ENCODE assay signal across 22 mouse cellular contexts in the genomic region with DNA sequence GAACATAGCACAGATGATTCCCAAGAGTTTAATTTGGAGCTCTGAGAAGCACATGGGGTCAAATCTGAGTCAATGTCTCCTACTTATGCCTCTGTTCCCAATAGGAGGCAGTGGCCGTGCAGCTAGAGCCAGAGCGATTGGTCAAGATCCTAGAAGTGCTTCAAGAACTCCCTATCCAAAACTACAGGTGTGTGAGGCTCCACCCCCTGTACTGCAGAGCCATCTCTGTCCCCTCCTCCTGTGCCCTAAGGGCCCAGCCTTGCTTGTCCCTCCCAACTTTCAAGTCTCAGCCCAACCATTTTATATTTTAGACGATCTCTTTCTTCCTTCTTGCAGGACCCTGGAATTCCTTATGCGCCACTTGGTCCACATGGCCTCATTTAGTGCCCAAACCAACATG. TPM values are rescaled to one million over a fixed set of nuclear protein-coding genes. Genes with fewer than 3 reads are reported as not detected.
DNase-seq lines count a peak whose midpoint lies in the region; ATAC-seq and TF ChIP-seq lines count a peak whose summit lies in the region.
"Had no signal": no experiment of that assay in that cellular context is flagged by ENCODE, and none has a peak within 500 bp of the region (broad histone marks: within the 10 kb centered on the region; RNA-seq: fewer than 3 reads in every experiment).

No protein-coding gene starts in this region.

- WGBS in midbrain, embryonic 11.5 days = 84% methylated on average over 4 of the region's 4 CpGs
- 79% methylated on average over 4 of the region's 4 CpGs for WGBS in midbrain, embryonic 10.5 days

- H3K9me3 ChIP-seq in midbrain, embryonic 11.5 days (ENCODE audit: control insufficient read depth, low read length) = no peaks in the 10 kb centered on the region
- H3K9me3 ChIP-seq in midbrain, embryonic 10.5 days (replicated peaks) = no peaks in the 10 kb centered on the region
- H3K9me3 ChIP-seq in ES-E14 (ENCODE audit: control insufficient read depth, insufficient read depth, low read depth, low read length) = no peaks in the 10 kb centered on the region
- H3K9me3 ChIP-seq: embryonic facial prominence, embryonic 10.5 days; embryonic facial prominence, embryonic 12.5 days; forebrain, embryonic 13.5 days; forebrain, embryonic 15.5 days had no signal

- no peaks in the 10 kb centered on the region for H3K4me1 ChIP-seq in midbrain, embryonic 11.5 days (ENCODE audit: control insufficient read depth, insufficient read depth, low read length)
- H3K4me1 ChIP-seq in midbrain, embryonic 10.5 days = no peaks in the 10 kb centered on the region
- H3K4me1 ChIP-seq in ES-E14 (ENCODE audit: control insufficient read depth in 2 of 2, insufficient read depth in 2 of 2, low read length in 2 of 2, poor library complexity in 1 of 2) = peaks cover 3 to 10% of the 10 kb centered on the region in 2 experiments; a peak in 1 of 4 replicates
- H3K4me1 ChIP-seq: embryonic facial prominence, embryonic 10.5 days; embryonic facial prominence, embryonic 12.5 days; forebrain, embryonic 13.5 days; forebrain, embryonic 15.5 days had no signal

- no peak for ATAC-seq in midbrain, embryonic 11.5 days (ENCODE audit: low FRiP score)
- ATAC-seq: CD4-positive, CD25-positive, alpha-beta regulatory T cell, adult 4 months; forebrain, embryonic 13.5 days; forebrain, embryonic 15.5 days; forebrain, postnatal 0 days had no signal

- no peaks in the 10 kb centered on the region for H3K36me3 ChIP-seq in midbrain, embryonic 11.5 days (ENCODE audit: control insufficient read depth, insufficient read depth, low read length)
- H3K36me3 ChIP-seq in midbrain, embryonic 10.5 days = no peaks in the 10 kb centered on the region
- no peaks in the 10 kb centered on the region; the same call in 1 of the 2 replicates for H3K36me3 ChIP-seq in ES-E14 (ENCODE audit: control insufficient read depth, insufficient read depth, low read length, poor library complexity, severe bottlenecking)
- H3K36me3 ChIP-seq: embryonic facial prominence, embryonic 10.5 days; embryonic facial prominence, embryonic 12.5 days; forebrain, embryonic 15.5 days had no signal

- intact Hi-C loops in left cerebral cortex, postnatal 25 days (cut with DNase I) = no loop called here
- intact Hi-C loops in heart, postnatal 10 days (cut with DNase I) = no loop called here

- DNase-seq in midbrain, embryonic 11.5 days (ENCODE audit: low spot score, missing footprints) = peak; percentile 10
- no peak for DNase-seq in midbrain, embryonic 10.5 days (ENCODE audit: low spot score)
- DNase-seq in ES-E14 (ENCODE audit: low read depth, low spot score) (no peak), ZHBTc4 (ENCODE audit: low read depth, low spot score) (peak; percentile 85)
- no peak for DNase-seq in left cerebral cortex, postnatal 25 days (ENCODE audit: low spot score in 2 of 2)
- DNase-seq in heart, postnatal 10 days = no peak
- DNase-seq: adrenal gland, adult 8-10 months; adrenal gland, postnatal 14 days; adrenal gland, postnatal 36 days; B cell, adult 2 months; cerebellum, adult 11-12 months; cerebellum, adult 2 months; cerebellum, adult 9-10 months; cerebellum, postnatal 10 days; cerebellum, postnatal 25 days; forebrain, postnatal 0 days had no signal

- in situ Hi-C loops in ES-E14 (cut with MboI; ENCODE audit: low sequenced_read_pairs in 2 of 2, unreplicated experiment in 2 of 2) = no loop called here

- H3K4me2 ChIP-seq in midbrain, embryonic 11.5 days = no peak overlapping the region
- H3K4me2 ChIP-seq: embryonic facial prominence, embryonic 12.5 days; forebrain, embryonic 13.5 days; forebrain, embryonic 15.5 days had no signal

- H3K9ac ChIP-seq in midbrain, embryonic 11.5 days (ENCODE audit: low read length) = no peak overlapping the region
- no peak overlapping the region for H3K9ac ChIP-seq in ES-E14 (ENCODE audit: insufficient read depth, low read depth, low read length, poor library complexity, severe bottlenecking)
- H3K9ac ChIP-seq: embryonic facial prominence, embryonic 12.5 days; forebrain, embryonic 13.5 days; forebrain, embryonic 15.5 days; forebrain, postnatal 0 days had no signal

- no peak overlapping the region for H3K27ac ChIP-seq in midbrain, embryonic 11.5 days (ENCODE audit: low read depth, low read length)
- no peak overlapping the region for H3K27ac ChIP-seq in midbrain, embryonic 10.5 days (replicated peaks)
- no peak overlapping the region; the same call in 1 of the 2 replicates for H3K27ac ChIP-seq in ES-E14 (ENCODE audit: insufficient read depth, low read depth, low read length, poor library complexity, severe bottlenecking)
- H3K27ac ChIP-seq: embryonic facial prominence, embryonic 10.5 days; embryonic facial prominence, embryonic 12.5 days; forebrain, embryonic 13.5 days; forebrain, embryonic 15.5 days had no signal

- H3K27me3 ChIP-seq in midbrain, embryonic 11.5 days (ENCODE audit: control insufficient read depth, insufficient read depth, low read length) = no peaks in the 10 kb centered on the region
- no peaks in the 10 kb centered on the region; the same call in 1 of the 2 replicates for H3K27me3 ChIP-seq in midbrain, embryonic 10.5 days (ENCODE audit: low read depth, poor library complexity, severe bottlenecking)
- H3K27me3 ChIP-seq: CH12.LX; embryonic facial prominence, embryonic 12.5 days; forebrain, embryonic 15.5 days had no signal

- no peak overlapping the region for H3K4me3 ChIP-seq in midbrain, embryonic 11.5 days (ENCODE audit: low read depth, low read length)
- no peak overlapping the region for H3K4me3 ChIP-seq in midbrain, embryonic 10.5 days
- peak overlapping the region; percentile 3 to 6; a peak in 1 of 4 replicates for H3K4me3 ChIP-seq in ES-E14 (ENCODE audit: insufficient read depth in 1 of 2, low read depth in 1 of 2, low read length in 2 of 2, poor library complexity in 1 of 2, severe bottlenecking in 1 of 2)
- H3K4me3 ChIP-seq: embryonic facial prominence, embryonic 10.5 days; embryonic facial prominence, embryonic 12.5 days; forebrain, embryonic 13.5 days; forebrain, embryonic 15.5 days had no signal

TF ChIP-seq in ES-E14, 5 proteins besides CTCF, POLR2A, EP300 and RAD21:
- TF ChIP-seq ZNF384 (IDR thresholded peaks at IDR 0.05; ENCODE audit: low read depth, low read length) (no peak), CHD2 (IDR thresholded peaks at IDR 0.05; ENCODE audit: low read depth, low read length) (no peak)
TF ChIP-seq in ES-E14: peak in this region for 0.

RNA-seq across cellular contexts. Expression of gene Usf1, which starts 9.3 kb away (rescaled TPM):
- 152 and 154 TPM in 2 replicates for polyA plus RNA-seq in midbrain, embryonic 11.5 days (2014; fragmentation: Nextera tagmentation; extraction: Ambion mirVana)
- polyA plus RNA-seq in midbrain, embryonic 10.5 days (2016; fragmentation: Nextera tagmentation; extraction: Ambion mirVana) = 138 and 161 TPM in 2 replicates
- total RNA-seq in ES-E14 (2012; rRNA removed) = 151 and 164 TPM in 2 replicates
- total RNA-seq in left cerebral cortex, postnatal 25 days (2021) = 100 to 1,000 TPM; 105 TPM
- 10 to 100 TPM; 50.4 to 51.3 TPM for total RNA-seq in heart, postnatal 10 days (2021)

RNA-seq across cellular contexts. Expression of gene Arhgap30, which starts 13.1 kb away (rescaled TPM):
- 0.38 and 0.57 TPM in 2 replicates for polyA plus RNA-seq in midbrain, embryonic 11.5 days (2014; fragmentation: Nextera tagmentation; extraction: Ambion mirVana)
- polyA plus RNA-seq in midbrain, embryonic 10.5 days (2016; fragmentation: Nextera tagmentation; extraction: Ambion mirVana) = 0.69 and 0.87 TPM in 2 replicates
- 8.0 and 9.0 TPM in 2 replicates for total RNA-seq in ES-E14 (2012; rRNA removed)
- 1 to 10 TPM; 1.9 to 2.8 TPM for total RNA-seq in left cerebral cortex, postnatal 25 days (2021)
- 1 to 10 TPM; 2.1 to 2.5 TPM for total RNA-seq in heart, postnatal 10 days (2021)

RNA-seq across cellular contexts. Expression of gene Tstd1, which starts 16.9 kb away (rescaled TPM):
- polyA plus RNA-seq in midbrain, embryonic 11.5 days (2014; fragmentation: Nextera tagmentation; extraction: Ambion mirVana) = 2.1 and 4.0 TPM in 2 replicates
- polyA plus RNA-seq in midbrain, embryonic 10.5 days (2016; fragmentation: Nextera tagmentation; extraction: Ambion mirVana) = 8.4 and 9.6 TPM in 2 replicates
- total RNA-seq in ES-E14 (2012; rRNA removed) = 6.2 and 11.2 TPM in 2 replicates
- total RNA-seq in left cerebral cortex, postnatal 25 days (2021) = 1 to 10 TPM; 2.0 to 3.0 TPM
- total RNA-seq in heart, postnatal 10 days (2021) = 1 to 10 TPM; 1.6 TPM

RNA-seq across cellular contexts. Expression of gene Nectin4, which starts 31.9 kb away (rescaled TPM):
- 0.49 and 0.65 TPM in 2 replicates for polyA plus RNA-seq in midbrain, embryonic 11.5 days (2014; fragmentation: Nextera tagmentation; extraction: Ambion mirVana)
- 0.60 and 1.2 TPM in 2 replicates for polyA plus RNA-seq in midbrain, embryonic 10.5 days (2016; fragmentation: Nextera tagmentation; extraction: Ambion mirVana)
- 1.9 and 3.0 TPM in 2 replicates for total RNA-seq in ES-E14 (2012; rRNA removed)
- total RNA-seq in left cerebral cortex, postnatal 25 days (2021) = 1 to 10 TPM; 1.9 to 2.1 TPM
- under 1 TPM in 1 of 2 experiments, not detected in 1; 0.22 TPM for total RNA-seq in heart, postnatal 10 days (2021)

RNA-seq across cellular contexts. Expression of gene F11r, which starts 35.5 kb away (rescaled TPM):
- 9.9 and 13.1 TPM in 2 replicates for polyA plus RNA-seq in midbrain, embryonic 11.5 days (2014; fragmentation: Nextera tagmentation; extraction: Ambion mirVana)
- 14.0 TPM in 2 replicates for polyA plus RNA-seq in midbrain, embryonic 10.5 days (2016; fragmentation: Nextera tagmentation; extraction: Ambion mirVana)
- 74.9 and 132 TPM in 2 replicates for total RNA-seq in ES-E14 (2012; rRNA removed)
- total RNA-seq in left cerebral cortex, postnatal 25 days (2021) = 1 to 10 TPM; 5.5 to 7.2 TPM
- 10 to 100 TPM; 59.4 to 65.1 TPM for total RNA-seq in heart, postnatal 10 days (2021)

Comparison
In these comparisons a context has a peak if more than half of its experiments do, and no peak if none do; other contexts are left out.
1. DNase-seq: peak in midbrain, embryonic 11.5 days (single experiment) and ZHBTc4 (single experiment); none in midbrain, embryonic 10.5 days (single experiment), ES-E14 (single experiment), left cerebral cortex, postnatal 25 days (0 of 2) and heart, postnatal 10 days (0 of 2).
2. H3K4me3 ChIP-seq: peak in ES-E14 (2 of 2); none in midbrain, embryonic 11.5 days (single experiment) and midbrain, embryonic 10.5 days (single experiment).